Mouse (Mus musculus): ENCODE data around the gene Med14.

- TF ChIP-seq CTCF (IDR thresholded peaks at IDR 0.05; ENCODE audit: control insufficient read depth, insufficient read depth, insufficient replicate concordance, low read depth, low read length) (no peak), POLR2A (IDR thresholded peaks at IDR 0.05; ENCODE audit: control insufficient read depth, low read depth, low read length) (no peak)
These were observed 75.8 kb downstream of the Med14 start for GRCm38 (mm10) chrX:12686071-12686470.
